Mouse (Mus musculus) liver, embryonic 15.5 days (tissue): ENCODE results near the gene Spata16. TPM values are rescaled to one million over a fixed set of nuclear protein-coding genes. Genes with fewer than 3 reads are reported as not detected.

Experiments used
- ATAC-seq: fragments of 200-750 bp; cut with Nextera tagmentation; 2 replicates; pipeline ENCODE4 v1.8.0; 2017; ENCODE audit warnings: moderate number of reproducible peaks, mild to moderate bottlenecking, moderate library complexity; ENCODE audit not compliant: insufficient read depth
- H3K27ac ChIP-seq: fragments of 300-500 bp; sonication (generic); replicated peaks from 2 replicates; pipeline ENCODE4 v1.5.1; 2015; ENCODE audit warnings: mild to moderate bottlenecking, inconsistent platforms
- H3K27me3 ChIP-seq: fragments of 300-500 bp; sonication (generic); 2 replicates; pipeline ENCODE4 v1.6.1; 2015; ENCODE audit warnings: mild to moderate bottlenecking, inconsistent platforms
- H3K36me3 ChIP-seq: fragments of 300-500 bp; sonication (generic); replicated peaks from 2 replicates; pipeline ENCODE4 v1.6.1; 2015; ENCODE audit warnings: moderate library complexity, mild to moderate bottlenecking, inconsistent platforms
- H3K4me1 ChIP-seq: fragments of 300-500 bp; sonication (generic); replicated peaks from 2 replicates; pipeline ENCODE4 v1.6.1; 2015; ENCODE audit warnings: inconsistent platforms
- H3K4me2 ChIP-seq: fragments of 300-500 bp; sonication (generic); 2 replicates; pipeline ENCODE4 v1.6.1; 2015; ENCODE audit warnings: moderate library complexity, mild to moderate bottlenecking, inconsistent platforms
- H3K4me3 ChIP-seq: fragments of 300-500 bp; sonication (generic); replicated peaks from 2 replicates; pipeline ENCODE4 v1.5.1; 2015; ENCODE audit warnings: mild to moderate bottlenecking, inconsistent platforms
- H3K9ac ChIP-seq: fragments of 300-500 bp; sonication (generic); 2 replicates; pipeline ENCODE4 v1.6.1; 2015; ENCODE audit warnings: moderate library complexity, mild to moderate bottlenecking, inconsistent platforms
- H3K9me3 ChIP-seq: fragments of 300-500 bp; sonication (generic); replicated peaks from 2 replicates; pipeline ENCODE4 v1.6.1; 2016; ENCODE audit warnings: inconsistent platforms
- WGBS: fragments of 180-500 bp; shearing (Covaris S2); methylation state at CpG from one replicate; pipeline ENCODE4 v1.1.7; 2015; ENCODE audit warnings: mixed read lengths; ENCODE audit not compliant: insufficient replicate concordance; 5-methylcytosine and 5-hydroxymethylcytosine counted together
- microRNA-seq: library from miRNA; unstranded; fragments of <30 nt; microRNA quantifications from one replicate; pipeline ENCODE4, GENCODE M21; 2016
- polyA plus RNA-seq: library from polyadenylated mRNA; unstranded; fragments of >200 nt; fragmentation: Nextera tagmentation; extraction: Ambion mirVana; gene quantifications from 2 replicates; pipeline ENCODE4 v1.2.1, GENCODE M21; 2015

The Spata16 gene
- polyA plus RNA-seq, 1 experiment from 2014 or later = not detected

DNA sequence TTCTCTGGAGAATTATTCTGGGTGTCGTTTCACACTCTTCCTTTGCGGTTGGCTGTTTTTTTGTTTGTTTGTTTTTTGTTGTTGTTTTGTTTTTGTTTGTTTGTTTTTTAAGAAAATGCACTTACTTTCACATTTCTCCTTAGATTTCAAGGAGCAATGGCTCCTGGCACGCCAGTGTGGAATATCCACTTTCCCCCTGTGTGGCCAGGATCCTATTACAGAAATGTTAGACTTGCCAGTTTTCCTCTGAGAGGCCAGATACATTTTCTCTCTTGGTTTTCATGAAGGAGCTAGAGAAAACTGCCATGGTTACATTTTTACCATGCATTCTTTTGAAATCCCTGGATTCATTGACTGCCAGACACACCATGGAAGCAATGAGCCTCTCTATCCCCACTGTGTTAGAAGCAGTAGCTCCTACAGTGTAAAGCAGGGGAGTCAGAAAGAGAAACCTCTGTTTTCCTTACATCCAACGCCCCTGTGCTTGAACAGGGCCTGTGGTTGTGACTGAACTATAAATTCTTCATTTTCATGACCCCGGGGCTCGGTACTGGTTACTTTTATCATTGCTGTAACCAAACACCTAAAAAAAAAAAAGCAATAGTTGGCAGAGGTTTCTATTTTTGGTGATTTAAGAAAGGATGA lies 344.7 kb downstream of the Spata16 start:
- no peak overlapping the region for H3K4me3 ChIP-seq
- no peak for ATAC-seq
- no peaks in the 10 kb centered on the region for H3K4me1 ChIP-seq
- no peaks in the 10 kb centered on the region for H3K9me3 ChIP-seq
- 60% methylated on average over 6 of the region's 6 CpGs for WGBS
- no peak overlapping the region for H3K27ac ChIP-seq
- no peak overlapping the region for H3K4me2 ChIP-seq
- no peaks in the 10 kb centered on the region for H3K27me3 ChIP-seq
- H3K36me3 ChIP-seq = no peaks in the 10 kb centered on the region
- H3K9ac ChIP-seq = no peak overlapping the region

DNA sequence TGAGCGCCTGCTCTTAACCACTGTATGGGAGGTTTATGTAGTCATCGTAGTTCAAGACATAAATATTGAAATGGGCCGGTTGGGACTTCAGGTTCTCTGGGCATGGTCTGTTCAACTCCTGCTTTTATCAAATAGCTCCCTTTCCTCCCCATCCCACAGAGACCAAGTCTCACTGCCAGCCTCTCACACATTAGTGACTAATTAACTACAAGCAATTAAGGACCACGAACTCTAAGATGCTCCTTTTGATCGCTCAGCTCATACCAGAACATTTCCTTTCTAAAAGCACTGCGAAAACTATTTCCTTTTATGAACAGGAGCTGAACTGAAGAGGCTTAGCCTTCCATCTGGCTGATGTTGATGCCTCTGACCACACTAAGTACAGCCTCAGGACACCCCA lies 346.3 kb downstream of the Spata16 start:
- Histone ChIP-seq H3K27ac (no peak overlapping the region), H3K36me3 (no peaks in the 10 kb centered on the region), H3K4me2 (no peak overlapping the region), H3K9me3 (no peaks in the 10 kb centered on the region), H3K4me1 (no peaks in the 10 kb centered on the region), H3K4me3 (no peak overlapping the region), H3K9ac (no peak overlapping the region), H3K27me3 (no peaks in the 10 kb centered on the region)
- no peak for ATAC-seq
- WGBS = 70% methylated on average over 6 of the region's 6 CpGs

DNA sequence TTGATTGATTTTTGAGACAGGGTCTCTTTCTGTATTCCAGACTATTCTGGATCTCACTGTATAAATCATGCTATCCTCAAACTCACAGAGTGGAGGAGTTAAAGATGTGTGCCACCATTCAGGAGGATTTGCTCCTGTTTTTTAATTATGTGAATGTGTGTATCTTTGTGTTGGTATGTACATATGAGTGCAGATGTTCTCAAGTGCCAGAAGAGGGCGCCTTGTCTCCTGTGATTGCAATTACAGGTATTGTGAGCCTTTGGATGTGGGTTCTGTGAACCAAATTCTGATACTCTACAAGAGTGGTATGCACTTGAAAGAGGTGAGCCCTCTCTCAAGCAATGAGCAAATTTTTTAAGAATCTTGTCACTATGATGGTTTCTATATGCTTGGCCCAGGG lies 369.4 kb downstream of the Spata16 start:
- H3K4me1 ChIP-seq = no peaks in the 10 kb centered on the region
- H3K4me3 ChIP-seq = no peak overlapping the region
- H3K4me2 ChIP-seq = no peak overlapping the region
- no peaks in the 10 kb centered on the region for H3K36me3 ChIP-seq
- WGBS = 37% methylated on average over 1 of the region's 1 CpGs
- no peak overlapping the region for H3K27ac ChIP-seq
- no peaks in the 10 kb centered on the region for H3K9me3 ChIP-seq
- H3K9ac ChIP-seq = no peak overlapping the region
- H3K27me3 ChIP-seq = no peaks in the 10 kb centered on the region
- no peak for ATAC-seq

DNA sequence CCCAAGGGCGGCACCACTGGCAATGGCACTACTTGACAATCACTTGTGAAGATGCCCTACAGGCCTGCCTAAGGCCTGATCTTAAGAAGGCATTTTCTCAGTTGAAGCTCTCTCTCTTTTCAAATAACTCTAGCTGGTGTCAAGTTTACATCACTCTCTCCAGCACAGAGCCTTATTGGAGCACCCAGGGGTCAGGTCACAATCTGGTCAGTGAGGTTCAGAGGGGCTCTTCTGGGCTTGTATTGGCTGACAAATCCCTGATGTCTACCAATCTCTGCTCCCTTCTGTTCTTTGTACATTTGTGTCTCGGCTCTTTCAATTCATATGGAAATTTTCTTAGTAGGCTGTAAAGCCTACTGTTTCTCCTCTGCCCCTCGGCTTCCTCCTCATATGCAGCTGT lies 390.5 kb downstream of the Spata16 start:
- Histone ChIP-seq H3K4me1 (no peaks in the 10 kb centered on the region), H3K27me3 (no peaks in the 10 kb centered on the region), H3K27ac (no peak overlapping the region), H3K4me2 (no peak overlapping the region), H3K9ac (no peak overlapping the region), H3K9me3 (no peaks in the 10 kb centered on the region), H3K4me3 (no peak overlapping the region), H3K36me3 (no peaks in the 10 kb centered on the region)
- WGBS = 53% methylated on average over 3 of the region's 3 CpGs
- no peak for ATAC-seq

DNA sequence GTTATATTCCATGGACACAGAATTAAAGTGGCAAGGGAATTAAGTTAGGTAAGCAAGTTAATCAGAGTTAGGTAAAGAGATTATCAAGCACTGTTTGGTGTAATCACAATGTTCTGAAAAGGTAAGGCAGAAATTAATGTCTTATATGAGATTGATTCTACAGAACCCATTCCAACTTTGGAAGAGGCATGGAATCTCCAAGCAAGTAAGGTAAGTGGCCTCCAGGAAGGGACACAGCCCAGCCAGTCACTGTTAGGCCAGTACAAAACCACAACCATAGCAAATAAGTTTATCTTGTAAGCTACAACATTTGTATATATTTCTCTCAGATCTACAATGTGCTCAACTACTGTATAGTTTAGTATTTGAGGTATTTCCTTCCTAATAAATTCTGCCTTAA lies 391.1 kb downstream of the Spata16 start:
- H3K9ac ChIP-seq = no peak overlapping the region
- ATAC-seq = no peak
- no peaks in the 10 kb centered on the region for H3K27me3 ChIP-seq
- H3K27ac ChIP-seq = no peak overlapping the region
- no peaks in the 10 kb centered on the region for H3K9me3 ChIP-seq
- H3K4me1 ChIP-seq = no peaks in the 10 kb centered on the region
- H3K36me3 ChIP-seq = no peaks in the 10 kb centered on the region
- no peak overlapping the region for H3K4me3 ChIP-seq
- H3K4me2 ChIP-seq = no peak overlapping the region

- Histone ChIP-seq H3K27me3 (no peaks in the 10 kb centered on the region), H3K4me3 (no peak overlapping the region), H3K36me3 (no peaks in the 10 kb centered on the region), H3K4me2 (no peak overlapping the region), H3K9ac (no peak overlapping the region), H3K27ac (no peak overlapping the region), H3K9me3 (no peaks in the 10 kb centered on the region), H3K4me1 (no peaks in the 10 kb centered on the region)
- 67% methylated on average over 8 of the region's 8 CpGs for WGBS
- no peak for ATAC-seq
Observed at GRCm38 (mm10) chr3:27030067-27030857, 392.8 kb downstream of the Spata16 start.

Small RNAs within 50 kb of the gene (microRNA-seq; reads per million reads assigned to microRNA genes)
- gene Gm25773 (not detected), gene Gm44464 (not detected)
